Mouse (Mus musculus): ENCODE measurements at regions not wholly inside any gene's neighbourhood (a gene's known extent, or its start where the extent isn't known, plus 50 kb on each side); places are given as distances from the start of the nearest gene placed in this dataset.

DNA sequence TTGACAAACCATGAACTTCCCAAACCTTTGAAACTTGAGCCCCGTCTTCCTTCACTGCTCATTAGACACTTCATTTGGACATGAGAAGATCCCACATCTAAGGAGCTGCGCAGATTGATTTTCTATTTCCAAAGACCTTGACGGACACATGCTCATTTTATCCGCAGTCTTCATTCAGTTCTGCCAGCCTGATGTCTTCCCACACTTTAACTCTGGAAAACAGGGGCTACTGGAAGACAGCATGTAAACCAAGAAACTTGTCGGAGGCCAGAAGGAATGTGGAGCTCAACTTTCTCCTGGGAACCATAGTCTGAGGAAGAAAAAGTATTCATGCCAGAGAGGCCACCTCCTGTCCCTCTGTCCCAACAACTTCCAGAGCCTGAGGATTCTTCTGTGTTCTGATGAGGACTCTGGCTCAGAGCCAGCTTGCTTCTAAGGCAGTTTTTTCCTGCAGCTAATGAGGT, 161.8 kb downstream of the Gm19410 start:
- no peak overlapping the region for H3K27ac ChIP-seq (ENCODE audit: low read depth, low read length)
- H3K4me3 ChIP-seq (ENCODE audit: low read depth, low read length): no peak overlapping the region
- H3K36me3 ChIP-seq (ENCODE audit: control insufficient read depth, insufficient read depth, low read length): no peaks in the 10 kb centered on the region
- H3K27me3 ChIP-seq (replicated peaks; ENCODE audit: control insufficient read depth, insufficient read depth, low read length): no peaks in the 10 kb centered on the region
- WGBS: 80% methylated on average over 5 of the region's 5 CpGs
- ATAC-seq (no peak), DNase-seq (ENCODE audit: low spot score) (peak; percentile 19)
- no peak overlapping the region for H3K4me2 ChIP-seq (ENCODE audit: low read length)
- H3K9me3 ChIP-seq (replicated peaks; ENCODE audit: control insufficient read depth, low read length): no peaks in the 10 kb centered on the region
- no peaks in the 10 kb centered on the region for H3K4me1 ChIP-seq (ENCODE audit: control insufficient read depth, insufficient read depth, low read length)
- no peak overlapping the region for H3K9ac ChIP-seq (ENCODE audit: low read length)

DNA sequence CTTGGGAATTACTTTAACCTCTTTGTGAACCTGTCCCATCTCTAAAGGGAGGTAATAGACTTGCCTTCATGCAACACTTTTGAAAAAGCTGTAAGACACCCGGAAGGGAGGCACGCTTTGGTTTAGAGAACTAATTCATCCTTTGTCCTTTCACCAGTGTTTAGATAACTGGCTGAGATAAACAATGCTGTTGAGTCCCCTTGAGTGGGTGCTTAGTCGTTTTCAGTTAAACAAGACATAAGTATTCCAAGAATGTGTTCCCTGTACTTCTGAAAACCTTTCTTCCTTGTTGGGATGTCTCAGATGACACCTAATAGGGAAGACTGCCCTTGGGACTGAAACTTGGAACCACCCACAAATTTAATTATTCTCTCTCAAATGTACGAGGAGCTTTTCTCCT, 164.7 kb downstream of the Gm19410 start:
- Histone ChIP-seq H3K36me3 (ENCODE audit: control insufficient read depth, insufficient read depth, low read length) (no peaks in the 10 kb centered on the region), H3K27ac (ENCODE audit: low read depth, low read length) (no peak overlapping the region), H3K4me1 (ENCODE audit: control insufficient read depth, insufficient read depth, low read length) (peaks cover 15% of the 10 kb centered on the region; the same call in 1 of the 2 replicates), H3K4me2 (ENCODE audit: low read length) (no peak overlapping the region), H3K4me3 (ENCODE audit: low read depth, low read length) (no peak overlapping the region), H3K9ac (ENCODE audit: low read length) (no peak overlapping the region), H3K27me3 (replicated peaks; ENCODE audit: control insufficient read depth, insufficient read depth, low read length) (no peaks in the 10 kb centered on the region), H3K9me3 (replicated peaks; ENCODE audit: control insufficient read depth, low read length) (no peaks in the 10 kb centered on the region)
- 69% methylated on average over 4 of the region's 4 CpGs for WGBS
- ATAC-seq: no peak
- DNase-seq (ENCODE audit: low spot score): no peak

DNA sequence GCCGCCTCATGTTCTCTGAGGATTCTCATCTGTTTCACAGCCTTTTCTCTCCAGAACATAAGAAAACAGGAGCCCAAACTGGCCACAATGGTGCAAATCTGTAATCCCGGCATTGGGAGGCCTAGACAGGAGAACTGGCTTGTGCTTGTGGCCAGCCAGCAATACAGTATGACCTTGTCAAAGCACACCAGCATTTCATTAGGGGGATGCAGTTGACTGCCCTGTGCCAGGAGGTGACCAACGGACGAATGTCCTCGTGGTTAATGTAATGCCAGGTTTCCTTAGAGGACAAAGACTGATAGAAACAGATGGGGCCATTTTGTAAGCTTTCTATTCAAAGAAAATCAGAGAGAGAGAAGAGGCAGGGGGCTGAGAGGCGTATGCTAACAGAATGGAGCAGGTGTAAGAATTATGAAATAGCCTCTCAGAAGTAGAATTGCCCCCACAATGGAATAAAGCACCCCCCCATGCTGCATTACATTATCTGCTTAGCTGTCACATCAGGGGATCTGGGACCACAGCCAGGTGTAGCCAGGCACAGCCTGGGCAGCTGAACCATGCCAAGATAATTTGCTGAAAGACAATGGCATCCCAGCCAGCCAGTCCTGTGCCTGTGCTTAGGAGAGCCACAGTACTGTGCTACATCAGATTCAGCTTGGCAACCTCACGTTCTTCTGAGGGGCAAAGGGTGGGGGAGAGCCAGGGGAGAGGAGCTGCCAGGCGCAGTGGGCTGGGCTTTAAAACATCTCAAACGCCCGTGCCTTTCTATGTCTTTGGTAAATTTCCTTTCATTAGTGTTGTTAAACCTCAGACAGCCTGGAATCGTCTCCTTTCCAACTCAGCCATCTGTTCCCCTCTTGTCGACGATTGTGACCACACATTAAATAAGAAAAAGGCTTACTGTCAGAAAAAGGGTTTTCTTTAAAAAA, 167.9 kb downstream of the Gm19410 start:
- Histone ChIP-seq H3K9ac (ENCODE audit: low read length) (peak overlapping the region; percentile 40), H3K27ac (ENCODE audit: low read depth, low read length) (peak overlapping the region; percentile 95), H3K4me3 (ENCODE audit: low read depth, low read length) (no peak overlapping the region), H3K27me3 (replicated peaks; ENCODE audit: control insufficient read depth, insufficient read depth, low read length) (no peaks in the 10 kb centered on the region), H3K36me3 (ENCODE audit: control insufficient read depth, insufficient read depth, low read length) (no peaks in the 10 kb centered on the region), H3K4me2 (ENCODE audit: low read length) (peak overlapping the region; percentile 2; the same call in 1 of the 2 replicates), H3K4me1 (ENCODE audit: control insufficient read depth, insufficient read depth, low read length) (peaks cover 15% of the 10 kb centered on the region; the same call in 1 of the 2 replicates), H3K9me3 (replicated peaks; ENCODE audit: control insufficient read depth, low read length) (no peaks in the 10 kb centered on the region)
- WGBS: 14% methylated on average over 13 of the region's 13 CpGs
- DNase-seq (ENCODE audit: low spot score) (peak; percentile 97), ATAC-seq (peak; percentile 99)

DNA sequence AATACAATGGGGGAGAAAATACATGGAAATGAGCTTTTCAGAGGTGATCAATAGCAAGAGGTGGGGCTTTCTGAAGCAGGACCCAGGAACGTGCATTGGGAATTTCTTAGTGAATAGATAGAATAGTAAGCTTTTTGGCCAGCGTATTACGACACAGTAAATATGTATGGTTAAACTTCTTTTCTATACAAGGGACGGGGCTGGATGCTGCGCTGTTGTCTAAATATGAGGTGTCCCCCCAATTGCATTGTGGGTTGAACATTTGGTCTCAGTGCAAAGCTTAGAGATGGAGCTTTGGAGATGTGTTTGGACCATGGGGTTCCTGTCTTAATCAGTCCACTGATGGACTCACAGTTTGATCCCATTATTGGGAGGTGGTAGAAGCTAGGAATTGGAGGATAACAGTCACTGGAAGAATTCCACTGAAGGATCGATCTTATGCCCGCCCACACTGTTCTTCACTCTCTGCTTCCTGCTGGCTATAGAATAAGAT, 168.6 kb downstream of the Gm19410 start:
- H3K4me2 ChIP-seq (ENCODE audit: low read length): peak overlapping the region; percentile 2; the same call in 1 of the 2 replicates
- no peaks in the 10 kb centered on the region for H3K9me3 ChIP-seq (replicated peaks; ENCODE audit: control insufficient read depth, low read length)
- no peaks in the 10 kb centered on the region for H3K36me3 ChIP-seq (ENCODE audit: control insufficient read depth, insufficient read depth, low read length)
- H3K9ac ChIP-seq (ENCODE audit: low read length): no peak overlapping the region
- peak; percentile 53 for ATAC-seq
- no peak overlapping the region for H3K4me3 ChIP-seq (ENCODE audit: low read depth, low read length)
- peak overlapping the region; percentile 95 for H3K27ac ChIP-seq (ENCODE audit: low read depth, low read length)
- peaks cover 15% of the 10 kb centered on the region; the same call in 1 of the 2 replicates for H3K4me1 ChIP-seq (ENCODE audit: control insufficient read depth, insufficient read depth, low read length)
- WGBS: 29% methylated on average over 7 of the region's 7 CpGs
- H3K27me3 ChIP-seq (replicated peaks; ENCODE audit: control insufficient read depth, insufficient read depth, low read length): no peaks in the 10 kb centered on the region
- peak; percentile 20 for DNase-seq (ENCODE audit: low spot score)

DNA sequence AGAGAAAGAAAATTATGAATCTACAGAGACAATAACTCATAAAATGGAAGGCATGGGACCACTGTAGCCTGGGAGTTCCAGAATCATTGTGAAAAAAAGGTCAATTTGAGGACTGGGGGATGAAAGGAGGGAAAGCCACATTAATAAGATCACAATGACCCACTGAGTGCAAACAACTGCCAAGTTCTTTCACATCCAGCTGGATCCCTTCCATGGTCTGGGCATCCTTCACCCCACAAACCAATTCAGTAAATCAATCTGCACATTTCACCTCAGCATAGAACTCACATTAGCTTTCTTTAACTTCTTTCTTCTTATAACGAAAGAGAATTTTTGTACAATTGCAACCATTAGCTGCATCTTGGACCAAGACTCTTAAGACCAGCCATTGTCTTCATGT, 169.4 kb downstream of the Gm19410 start:
- Histone ChIP-seq H3K4me3 (ENCODE audit: low read depth, low read length) (no peak overlapping the region), H3K9ac (ENCODE audit: low read length) (no peak overlapping the region), H3K27ac (ENCODE audit: low read depth, low read length) (no peak overlapping the region; the same call in 1 of the 2 replicates), H3K4me2 (ENCODE audit: low read length) (no peak overlapping the region), H3K4me1 (ENCODE audit: control insufficient read depth, insufficient read depth, low read length) (peaks cover 15% of the 10 kb centered on the region; the same call in 1 of the 2 replicates), H3K9me3 (replicated peaks; ENCODE audit: control insufficient read depth, low read length) (no peaks in the 10 kb centered on the region), H3K36me3 (ENCODE audit: control insufficient read depth, insufficient read depth, low read length) (no peaks in the 10 kb centered on the region), H3K27me3 (replicated peaks; ENCODE audit: control insufficient read depth, insufficient read depth, low read length) (no peaks in the 10 kb centered on the region)
- 78% methylated on average over 1 of the region's 1 CpGs for WGBS
- DNase-seq (ENCODE audit: low spot score): peak; percentile 29
- no peak for ATAC-seq

DNA sequence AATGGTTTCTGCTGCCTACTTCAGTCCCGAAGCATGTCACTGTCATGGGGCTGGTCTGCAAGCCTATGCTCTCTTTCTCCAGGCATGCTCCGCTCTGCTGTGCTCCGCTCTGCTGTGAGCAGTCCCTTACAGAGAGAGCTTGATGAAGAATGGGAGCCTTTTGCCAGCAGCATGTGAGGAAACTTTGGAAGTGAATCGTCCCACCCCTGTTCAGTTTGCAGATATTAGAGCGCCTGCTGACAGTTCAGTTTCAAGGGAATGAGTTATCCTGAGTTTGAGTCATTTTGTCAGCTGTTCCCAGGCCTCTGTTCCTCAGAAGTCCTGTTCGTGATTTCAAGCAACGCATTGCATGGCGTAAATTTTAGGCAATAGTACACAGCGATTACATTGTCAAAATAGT, 173.6 kb downstream of the Gm19410 start:
- H3K4me1 ChIP-seq (ENCODE audit: control insufficient read depth, insufficient read depth, low read length): peaks cover 3% of the 10 kb centered on the region; the same call in 1 of the 2 replicates
- H3K9me3 ChIP-seq (replicated peaks; ENCODE audit: control insufficient read depth, low read length): no peaks in the 10 kb centered on the region
- no peak overlapping the region for H3K27ac ChIP-seq (ENCODE audit: low read depth, low read length)
- 92% methylated on average over 9 of the region's 9 CpGs for WGBS
- no peaks in the 10 kb centered on the region for H3K36me3 ChIP-seq (ENCODE audit: control insufficient read depth, insufficient read depth, low read length)
- no peak overlapping the region for H3K9ac ChIP-seq (ENCODE audit: low read length)
- DNase-seq (ENCODE audit: low spot score) (no peak), ATAC-seq (no peak)
- no peak overlapping the region for H3K4me3 ChIP-seq (ENCODE audit: low read depth, low read length)
- H3K27me3 ChIP-seq (replicated peaks; ENCODE audit: control insufficient read depth, insufficient read depth, low read length): no peaks in the 10 kb centered on the region
- no peak overlapping the region for H3K4me2 ChIP-seq (ENCODE audit: low read length)

DNA sequence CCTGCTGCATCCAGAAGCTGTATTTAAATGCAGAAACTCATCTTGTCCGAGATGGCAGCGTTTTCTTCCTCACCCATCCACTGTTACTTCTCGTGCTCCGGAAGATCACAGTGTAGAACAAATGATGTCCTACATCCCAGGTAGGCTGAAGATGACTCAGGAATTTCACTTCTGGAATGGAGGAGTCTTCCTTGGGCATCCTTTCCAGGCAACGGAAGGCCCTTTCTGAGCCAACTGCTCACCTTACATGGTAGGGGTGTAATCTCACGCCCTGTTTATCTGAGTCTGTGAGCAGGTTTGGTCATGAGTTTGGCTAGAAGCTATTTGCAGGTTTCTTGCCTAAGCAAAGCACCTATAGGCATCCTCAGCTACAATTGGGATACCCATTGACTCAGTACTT, 176.9 kb downstream of the Gm19410 start:
- WGBS: 96% methylated on average over 6 of the region's 6 CpGs
- H3K27ac ChIP-seq (ENCODE audit: low read depth, low read length): no peak overlapping the region
- H3K4me2 ChIP-seq (ENCODE audit: low read length): no peak overlapping the region
- no peak overlapping the region for H3K9ac ChIP-seq (ENCODE audit: low read length)
- no peaks in the 10 kb centered on the region for H3K36me3 ChIP-seq (ENCODE audit: control insufficient read depth, insufficient read depth, low read length)
- H3K4me1 ChIP-seq (ENCODE audit: control insufficient read depth, insufficient read depth, low read length): no peaks in the 10 kb centered on the region
- no peak for ATAC-seq
- no peak for DNase-seq (ENCODE audit: low spot score)
- H3K27me3 ChIP-seq (replicated peaks; ENCODE audit: control insufficient read depth, insufficient read depth, low read length): no peaks in the 10 kb centered on the region
- no peaks in the 10 kb centered on the region for H3K9me3 ChIP-seq (replicated peaks; ENCODE audit: control insufficient read depth, low read length)
- H3K4me3 ChIP-seq (ENCODE audit: low read depth, low read length): no peak overlapping the region

DNA sequence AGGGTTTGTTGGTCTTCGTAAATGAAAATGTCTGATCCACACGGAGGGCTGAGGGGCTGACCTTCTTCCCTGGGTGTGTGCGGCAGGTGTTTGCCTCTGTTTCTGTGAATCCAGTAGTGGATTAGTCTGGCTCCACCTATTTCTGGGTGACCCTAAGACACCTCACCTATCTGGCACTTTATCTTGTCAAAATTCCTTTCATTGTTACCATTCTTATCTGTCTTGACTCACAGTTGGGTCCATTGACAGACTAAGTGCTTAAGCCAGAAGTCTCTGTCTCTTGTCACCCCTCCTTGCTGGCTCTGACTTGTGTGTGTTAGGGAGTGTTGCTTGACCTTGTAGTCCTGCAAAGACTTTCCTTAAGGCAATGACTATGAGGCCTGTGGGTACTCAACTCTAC, 178.1 kb downstream of the Gm19410 start:
- Histone ChIP-seq H3K27ac (ENCODE audit: low read depth, low read length) (no peak overlapping the region), H3K27me3 (replicated peaks; ENCODE audit: control insufficient read depth, insufficient read depth, low read length) (no peaks in the 10 kb centered on the region), H3K4me2 (ENCODE audit: low read length) (no peak overlapping the region), H3K9me3 (replicated peaks; ENCODE audit: control insufficient read depth, low read length) (no peaks in the 10 kb centered on the region), H3K9ac (ENCODE audit: low read length) (no peak overlapping the region), H3K4me1 (ENCODE audit: control insufficient read depth, insufficient read depth, low read length) (no peaks in the 10 kb centered on the region; the same call in 1 of the 2 replicates), H3K4me3 (ENCODE audit: low read depth, low read length) (no peak overlapping the region), H3K36me3 (ENCODE audit: control insufficient read depth, insufficient read depth, low read length) (no peaks in the 10 kb centered on the region)
- 90% methylated on average over 3 of the region's 3 CpGs for WGBS
- DNase-seq (ENCODE audit: low spot score): no peak
- no peak for ATAC-seq

DNA sequence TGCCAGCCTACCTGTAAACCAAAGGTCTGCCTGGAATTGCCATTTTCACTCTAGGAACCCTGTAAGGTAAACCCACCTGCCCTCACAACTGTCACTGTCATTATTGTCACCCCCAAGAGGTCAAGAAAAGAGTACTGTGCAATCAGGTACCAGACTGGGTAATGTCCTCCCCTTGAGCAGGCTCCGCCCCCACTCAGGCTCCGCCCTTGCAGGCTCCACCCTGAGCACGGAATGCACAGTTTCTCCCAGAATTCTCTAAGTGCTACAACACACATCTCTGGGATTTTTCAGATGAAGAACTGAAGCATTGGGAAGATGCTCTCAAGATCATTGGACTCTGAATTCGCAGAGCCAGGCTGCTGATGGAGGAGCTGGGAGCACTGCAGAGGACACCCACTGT, 178.9 kb downstream of the Gm19410 start:
- DNase-seq (ENCODE audit: low spot score): no peak
- Histone ChIP-seq H3K4me3 (ENCODE audit: low read depth, low read length) (no peak overlapping the region), H3K9ac (ENCODE audit: low read length) (no peak overlapping the region), H3K4me2 (ENCODE audit: low read length) (no peak overlapping the region), H3K27me3 (replicated peaks; ENCODE audit: control insufficient read depth, insufficient read depth, low read length) (no peaks in the 10 kb centered on the region), H3K36me3 (ENCODE audit: control insufficient read depth, insufficient read depth, low read length) (no peaks in the 10 kb centered on the region), H3K27ac (ENCODE audit: low read depth, low read length) (no peak overlapping the region), H3K4me1 (ENCODE audit: control insufficient read depth, insufficient read depth, low read length) (peaks cover 2% of the 10 kb centered on the region; the same call in 1 of the 2 replicates), H3K9me3 (replicated peaks; ENCODE audit: control insufficient read depth, low read length) (no peaks in the 10 kb centered on the region)
- ATAC-seq: no peak
- 89% methylated on average over 4 of the region's 4 CpGs for WGBS

Measured in forebrain, embryonic 14.5 days (tissue).